Mouse (Mus musculus) cerebellum, adult 9-10 months (tissue): ENCODE data around the gene Bmp6.

Experiments
- DNase-seq: peaks from one replicate; pipeline ENCODE4 v3.0.0; 2022

Bmp6 gene

DNA sequence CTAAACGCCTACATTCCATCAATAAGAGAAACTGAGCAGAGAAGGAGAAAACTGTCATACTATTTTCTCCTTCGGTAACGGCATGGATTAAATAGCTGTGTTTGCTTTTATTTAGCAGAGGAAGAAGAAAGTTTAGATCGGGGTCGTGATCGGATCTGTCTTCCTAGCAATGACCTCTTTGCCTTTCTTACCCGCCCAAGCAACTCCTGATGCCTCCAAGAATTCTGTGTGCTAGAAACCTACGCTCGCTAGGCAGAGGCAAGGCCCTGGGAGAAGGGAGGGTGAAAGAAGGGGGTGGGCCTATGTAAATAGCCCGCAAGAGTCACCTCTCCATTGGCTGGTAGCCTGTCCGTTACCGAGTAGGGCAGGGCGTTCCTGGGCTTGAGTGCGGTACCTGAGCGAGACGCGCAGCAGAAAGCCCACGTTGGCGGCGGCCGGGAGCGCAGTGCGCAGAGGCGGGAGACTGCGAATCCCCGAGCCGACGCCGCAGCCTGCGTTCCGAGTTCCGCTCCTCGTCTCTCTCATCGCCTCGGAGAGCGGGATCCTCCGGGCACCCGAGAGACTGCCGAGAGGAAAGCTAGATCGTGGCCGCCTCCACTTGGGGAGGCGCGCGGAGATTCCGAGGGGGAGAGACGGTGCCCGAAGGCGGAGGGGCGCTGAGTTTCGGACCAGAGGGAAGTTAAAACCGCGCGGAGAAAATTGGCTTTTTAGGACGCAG lies at the start of gene Bmp6:
Bmp6 (plus strand) TSS at position 395 of the 718 bp plus-strand sequence.
- DNase-seq = peak; percentile 34

DNA sequence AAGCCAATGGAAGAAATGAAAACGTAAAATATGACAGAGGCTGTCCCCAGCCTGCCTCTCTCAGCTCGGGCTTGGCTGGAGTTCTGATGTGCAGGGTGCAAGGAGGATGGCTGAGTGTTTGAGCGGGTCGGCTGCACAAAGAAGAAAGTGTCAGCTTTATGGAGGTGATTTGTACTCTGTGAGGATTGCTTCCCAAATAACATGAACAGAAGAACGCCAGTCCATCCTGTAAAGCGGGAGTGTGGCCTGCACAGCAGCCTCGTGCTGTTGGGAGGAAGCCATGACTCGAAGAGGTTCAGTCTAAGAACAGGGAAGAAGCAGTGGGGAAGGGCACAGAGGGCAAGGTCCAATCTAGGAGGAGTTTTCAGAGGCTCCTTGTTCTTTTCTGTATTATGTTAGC lies 48.7 kb upstream of the Bmp6 start:
- no peak for DNase-seq

DNA sequence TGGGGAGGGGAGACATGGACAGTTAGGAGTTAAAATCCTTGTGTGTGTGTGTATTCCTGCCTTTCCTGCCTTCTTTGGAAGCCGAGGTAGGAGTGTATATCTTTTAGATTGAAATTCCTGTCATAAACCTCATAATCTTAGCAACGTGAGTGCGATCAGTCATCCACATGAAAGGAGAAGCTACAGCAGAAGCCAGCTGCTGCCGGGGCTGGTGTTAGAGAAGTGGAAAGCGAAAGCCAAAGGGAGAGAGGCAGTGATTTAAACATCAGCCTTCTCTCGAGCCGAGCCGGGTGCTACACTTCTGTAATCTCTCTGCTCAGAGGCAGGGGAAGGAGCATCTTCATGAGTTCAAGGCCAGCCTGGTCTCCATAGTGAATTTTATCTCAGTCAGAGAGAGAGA lies 48.3 kb upstream of the Bmp6 start:
- DNase-seq = no peak

DNA sequence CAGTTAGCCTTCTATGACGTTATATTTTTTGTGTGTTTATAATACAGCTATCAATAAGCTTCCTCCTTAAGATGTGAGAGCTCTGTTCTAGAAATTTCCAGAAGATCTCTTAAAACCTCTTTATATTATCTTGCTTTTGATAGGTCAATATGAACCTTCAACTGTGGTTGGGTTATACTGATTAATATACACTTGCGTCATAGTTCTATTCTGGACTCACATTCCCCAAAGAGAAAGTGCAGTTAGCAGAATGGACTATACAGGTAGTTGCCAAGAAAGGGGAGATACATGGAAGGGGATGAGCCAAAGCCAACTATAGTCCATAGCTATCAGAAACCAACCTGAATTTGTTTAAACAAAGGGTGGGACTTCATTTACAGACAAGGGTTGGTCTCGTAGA lies 33.8 kb upstream of the Bmp6 start:
- no peak for DNase-seq

DNA sequence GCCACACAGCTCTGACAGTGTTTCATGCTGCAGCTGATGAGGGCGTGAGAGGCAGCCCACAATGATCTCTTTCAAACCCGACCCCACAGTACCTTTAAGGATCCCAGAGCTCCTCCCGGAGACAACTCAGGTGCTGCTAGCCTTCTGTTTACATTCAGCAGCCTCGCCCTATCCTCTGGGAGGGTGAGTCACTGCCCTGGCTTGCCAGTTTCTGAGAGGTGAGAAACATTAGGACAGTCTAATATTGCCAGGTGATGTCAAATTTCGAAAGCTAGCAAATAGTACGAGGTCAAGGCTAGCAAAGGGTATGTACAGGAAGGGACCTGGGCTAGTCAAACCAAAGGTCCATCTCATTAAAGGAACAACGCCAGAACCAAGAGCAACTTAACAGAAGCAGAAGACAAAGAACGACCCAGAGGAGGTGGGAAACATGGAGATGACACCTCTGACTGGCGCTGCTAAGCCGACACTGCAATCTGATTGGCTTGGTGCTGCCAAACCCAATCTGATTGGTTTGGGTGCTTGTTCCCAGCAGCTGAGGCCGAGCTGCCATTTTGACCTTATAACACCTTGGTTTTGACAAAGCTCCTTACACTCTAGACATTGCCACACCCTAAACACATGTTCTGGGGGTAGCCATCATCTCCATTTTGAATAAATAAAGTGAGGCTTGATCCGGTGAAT lies 32.4 kb upstream of the Bmp6 start:
- no peak for DNase-seq

DNA sequence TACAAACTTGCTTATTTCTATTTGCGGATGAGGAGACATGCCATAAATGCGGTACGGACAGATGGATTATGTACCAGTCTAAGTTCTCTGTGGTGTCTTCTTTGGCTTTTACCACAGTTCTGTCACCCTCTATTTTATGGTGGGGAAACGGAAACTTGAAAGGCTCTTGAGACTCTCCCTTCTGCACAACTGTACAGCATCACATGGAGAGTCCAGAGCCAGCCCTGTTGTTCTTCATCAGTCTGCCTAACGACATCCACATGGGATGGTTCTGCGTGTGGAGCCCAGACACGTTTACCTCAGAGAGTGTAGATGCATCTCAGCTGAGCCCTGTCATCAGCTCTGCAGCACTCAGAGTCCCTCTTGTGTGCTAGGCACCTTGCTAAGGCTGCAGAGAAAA lies 30.3 kb upstream of the Bmp6 start:
- DNase-seq = no peak

DNA sequence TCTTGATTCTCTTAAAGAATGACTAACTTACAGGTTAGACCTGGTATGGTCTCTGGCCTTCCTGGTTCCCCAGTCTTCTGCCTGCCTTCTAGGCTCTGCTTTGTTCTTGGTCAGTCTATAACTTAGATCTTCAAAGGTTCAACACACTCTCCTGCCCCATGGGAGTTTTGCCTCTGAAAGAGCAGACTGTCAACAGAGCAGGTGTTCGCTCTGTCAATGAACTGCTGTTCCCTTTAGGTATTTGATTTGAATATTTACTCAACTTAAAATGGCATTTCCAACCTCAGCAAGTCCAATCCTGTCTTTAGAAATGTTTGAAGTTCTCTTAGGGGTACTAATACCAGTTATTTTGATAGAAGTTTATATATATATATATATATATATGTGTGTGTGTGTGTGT lies 26.5 kb upstream of the Bmp6 start:
- DNase-seq = no peak

DNA sequence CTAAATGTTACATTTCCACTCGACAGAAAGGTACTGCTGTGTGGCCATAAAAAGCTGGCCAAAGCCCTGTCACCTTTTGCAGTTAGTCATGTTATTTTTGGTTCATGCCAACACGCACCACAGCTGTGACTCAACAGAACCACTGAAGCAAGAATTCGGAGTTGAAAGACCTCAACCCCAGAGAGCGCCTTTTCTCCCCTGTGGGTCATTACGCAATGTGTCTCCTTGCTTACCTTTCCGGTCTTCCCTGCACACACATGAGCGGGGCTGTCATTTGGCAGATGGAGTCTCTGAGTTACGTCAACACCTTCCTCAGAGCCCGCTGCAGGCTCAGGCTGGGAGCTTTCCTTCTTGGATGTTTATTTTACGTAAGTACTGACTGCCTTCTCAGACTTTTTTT lies 24.6 kb upstream of the Bmp6 start:
- DNase-seq = no peak

DNA sequence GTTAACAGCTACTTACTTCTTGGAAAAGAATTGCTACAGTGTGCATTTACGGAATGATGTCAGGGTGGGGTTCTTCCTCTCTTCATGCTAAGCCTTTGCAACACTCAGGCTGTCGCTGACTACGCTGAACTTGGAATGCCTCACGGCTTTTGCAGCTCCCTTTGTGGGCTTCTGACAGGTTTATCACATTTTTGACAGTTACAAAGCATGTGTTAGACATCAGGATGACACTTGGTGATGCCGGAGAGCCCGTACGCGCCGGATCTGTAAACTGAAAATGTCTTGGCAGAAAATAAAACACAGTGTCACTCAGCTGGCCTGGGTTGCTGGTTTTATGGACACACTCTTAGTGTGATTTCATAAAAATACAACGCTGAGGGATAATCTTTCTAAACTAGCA lies 20.5 kb upstream of the Bmp6 start:
- DNase-seq = no peak

DNA sequence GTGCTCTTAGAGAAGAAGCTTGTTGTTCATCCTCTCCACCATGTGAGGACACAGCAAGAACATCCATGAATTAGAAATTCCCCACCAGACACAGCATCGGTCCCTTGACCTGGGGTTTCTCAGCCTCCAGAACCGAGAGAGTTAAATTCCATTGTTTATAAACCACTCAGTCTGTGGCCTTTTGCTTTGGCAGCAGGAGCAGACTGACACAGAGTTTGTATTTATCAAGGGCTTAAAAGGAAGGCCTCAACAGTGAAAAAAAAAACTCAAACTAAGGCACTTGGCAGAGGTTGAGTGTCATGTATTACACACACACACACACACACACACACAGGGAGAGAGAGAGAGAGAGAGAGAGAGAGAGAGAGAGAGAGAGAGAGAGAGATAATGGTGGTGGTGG lies 17.5 kb upstream of the Bmp6 start:
- DNase-seq = no peak

DNA sequence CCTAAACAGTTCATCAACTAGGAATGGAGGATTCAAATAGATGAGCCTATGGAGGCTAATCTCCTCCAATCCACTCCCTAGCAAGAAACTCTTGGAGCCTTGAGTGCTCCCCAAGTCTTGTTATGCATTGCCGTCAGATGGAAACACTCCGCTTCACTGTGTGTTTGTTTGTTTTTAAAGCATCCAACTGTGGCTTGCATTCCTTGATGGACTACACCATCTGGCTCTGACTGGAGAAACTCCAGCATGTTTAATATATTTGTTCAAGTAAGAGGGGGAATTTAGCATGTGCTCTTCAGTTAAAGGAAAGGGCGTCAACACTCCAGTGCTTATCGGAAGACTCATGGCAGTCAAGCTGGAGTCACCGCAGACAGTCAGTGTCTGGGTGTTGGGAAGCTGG lies 11.4 kb upstream of the Bmp6 start:
- DNase-seq = no peak

DNA sequence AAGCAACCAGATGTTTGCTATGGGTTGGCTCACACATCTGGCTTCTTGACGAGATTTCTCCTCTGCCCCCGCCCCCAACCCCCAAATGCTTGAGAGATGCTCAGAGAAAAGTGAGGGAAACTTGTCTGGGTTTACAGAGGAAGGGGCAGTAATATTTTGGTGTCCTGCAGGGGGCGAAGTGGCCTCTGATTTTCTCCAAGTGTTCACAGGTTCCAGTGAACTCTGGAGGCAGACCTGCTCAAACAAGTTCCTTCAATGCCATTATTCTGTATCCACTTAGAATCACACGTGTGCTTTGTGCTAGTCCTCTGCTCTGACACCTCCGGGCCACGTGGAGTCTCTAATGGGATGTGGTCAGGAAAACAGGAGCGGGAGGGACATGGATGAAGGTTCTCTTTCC lies 2.3 kb upstream of the Bmp6 start:
- peak; percentile 41 for DNase-seq

DNA sequence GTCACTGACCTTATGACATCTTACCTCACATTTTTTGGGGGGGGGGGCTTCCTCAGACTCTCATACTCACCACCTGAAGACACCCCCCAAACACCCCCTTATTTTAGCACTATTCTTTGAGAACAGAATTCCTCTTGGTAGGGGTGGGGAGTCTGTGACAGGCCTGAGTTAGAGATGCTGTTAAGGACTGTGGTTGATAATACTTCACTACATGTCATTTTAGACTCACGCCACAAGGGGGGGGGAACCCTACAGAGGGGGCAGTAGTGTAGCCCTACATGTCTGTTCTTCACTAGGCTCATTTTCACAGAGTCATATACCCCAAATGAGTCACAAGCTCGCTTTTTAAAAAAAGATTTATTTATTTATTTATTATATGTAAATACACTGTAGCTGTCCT lies 1.7 kb upstream of the Bmp6 start:
- DNase-seq = no peak

DNA sequence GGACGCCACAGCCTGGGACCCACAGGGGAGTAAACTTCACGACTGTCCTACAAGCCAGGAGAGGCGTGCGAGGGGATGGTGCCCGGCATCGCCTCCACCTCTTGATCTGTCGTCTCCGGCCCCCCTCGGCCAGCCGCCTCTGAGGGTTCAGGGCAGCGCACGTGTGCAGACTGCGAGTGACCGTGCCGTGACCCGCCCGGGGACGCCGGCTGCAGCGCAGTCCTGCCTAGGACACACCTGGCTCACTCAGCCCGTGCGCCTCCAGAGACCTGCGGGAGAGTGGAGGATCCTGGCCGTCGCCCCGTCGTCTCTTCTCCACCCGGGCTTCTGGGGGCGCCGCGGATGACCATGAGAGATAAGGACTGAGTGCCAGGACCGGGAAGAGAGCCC lies 519 bp downstream of the Bmp6 start:
- no peak for DNase-seq

DNA sequence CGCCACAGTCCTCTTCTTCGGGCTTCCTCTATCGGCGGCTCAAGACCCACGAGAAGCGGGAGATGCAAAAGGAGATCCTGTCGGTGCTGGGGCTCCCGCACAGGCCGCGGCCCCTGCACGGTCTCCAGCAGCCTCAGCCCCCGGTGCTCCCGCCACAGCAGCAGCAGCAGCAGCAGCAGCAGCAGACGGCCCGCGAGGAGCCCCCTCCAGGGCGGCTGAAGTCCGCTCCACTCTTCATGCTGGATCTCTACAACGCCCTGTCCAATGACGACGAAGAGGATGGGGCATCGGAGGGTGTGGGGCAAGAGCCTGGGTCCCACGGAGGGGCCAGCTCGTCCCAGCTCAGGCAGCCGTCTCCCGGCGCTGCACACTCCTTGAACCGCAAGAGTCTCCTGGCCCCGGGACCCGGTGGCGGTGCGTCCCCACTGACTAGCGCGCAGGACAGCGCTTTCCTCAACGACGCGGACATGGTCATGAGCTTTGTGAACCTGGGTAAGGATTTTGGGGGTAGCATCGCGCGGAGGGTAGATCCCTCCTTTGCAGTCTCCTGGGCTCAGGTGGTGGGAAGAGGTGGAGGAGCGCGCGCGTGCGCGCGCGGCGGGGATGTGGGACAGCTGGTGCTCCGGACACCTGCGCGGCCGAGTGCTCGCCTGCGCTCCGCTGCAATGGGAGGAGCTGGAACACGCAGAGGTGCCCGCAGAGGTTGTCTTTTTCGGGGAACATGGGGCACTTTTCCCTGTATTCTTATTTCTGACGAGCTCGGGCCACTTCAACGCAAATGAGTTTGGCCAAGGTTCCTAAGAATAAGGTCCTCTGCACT lies 1.4 kb downstream of the Bmp6 start:
- no peak for DNase-seq

DNA sequence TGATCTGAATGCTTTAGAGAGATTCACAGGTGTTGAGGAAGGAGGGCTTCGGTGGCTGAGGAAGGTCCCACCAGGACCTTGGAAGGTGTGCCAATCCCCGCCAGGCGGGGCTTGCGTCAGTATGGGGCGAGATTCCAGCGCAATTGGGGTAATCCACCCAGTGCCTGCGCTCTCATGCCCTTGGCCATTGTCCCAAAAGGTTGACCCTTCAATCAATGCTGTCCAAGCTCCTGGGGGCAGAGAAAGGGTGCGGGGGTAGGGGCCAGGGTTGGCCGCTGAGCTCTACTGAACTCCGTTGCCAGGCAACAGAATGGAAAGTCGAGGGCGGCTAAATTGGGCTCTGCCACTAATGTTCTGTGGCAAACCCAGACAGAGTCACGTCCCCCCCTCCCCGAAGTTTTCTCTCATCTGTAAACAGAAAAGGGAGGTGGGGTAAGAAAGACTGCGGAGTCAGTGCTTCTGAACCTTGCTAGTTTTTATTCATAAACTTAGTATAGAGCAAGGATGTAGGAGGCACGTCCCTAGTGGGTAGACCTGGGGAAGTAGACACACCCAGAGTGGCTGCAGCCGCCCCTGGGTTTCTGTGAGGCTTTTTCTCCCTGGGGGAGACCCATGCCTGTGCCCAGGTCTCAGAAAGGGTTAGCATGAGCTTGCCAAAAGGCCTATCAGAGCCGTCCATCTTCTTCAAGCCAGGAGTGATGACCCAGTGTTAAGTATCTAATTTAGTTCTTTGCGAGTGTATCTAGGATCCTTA lies 2.3 kb downstream of the Bmp6 start:
- no peak for DNase-seq

DNA sequence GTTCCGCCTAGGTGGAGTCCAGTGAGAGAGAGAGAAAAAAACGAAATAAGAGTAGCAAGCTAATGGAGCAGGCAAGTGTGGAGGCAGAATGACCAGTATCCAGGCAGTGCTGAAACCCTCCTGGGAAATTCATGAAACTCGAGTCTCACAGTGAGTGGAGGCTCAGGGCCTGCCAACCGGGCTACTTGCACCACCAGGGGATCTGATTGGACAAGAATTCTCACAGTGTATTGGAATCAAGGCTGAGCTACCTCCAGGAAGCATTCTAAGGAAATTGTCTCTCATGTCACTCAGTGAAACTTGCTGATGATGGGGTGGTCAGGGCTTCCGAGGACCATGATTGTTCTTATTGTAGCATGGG lies 2.8 kb downstream of the Bmp6 start:
- no peak for DNase-seq

DNA sequence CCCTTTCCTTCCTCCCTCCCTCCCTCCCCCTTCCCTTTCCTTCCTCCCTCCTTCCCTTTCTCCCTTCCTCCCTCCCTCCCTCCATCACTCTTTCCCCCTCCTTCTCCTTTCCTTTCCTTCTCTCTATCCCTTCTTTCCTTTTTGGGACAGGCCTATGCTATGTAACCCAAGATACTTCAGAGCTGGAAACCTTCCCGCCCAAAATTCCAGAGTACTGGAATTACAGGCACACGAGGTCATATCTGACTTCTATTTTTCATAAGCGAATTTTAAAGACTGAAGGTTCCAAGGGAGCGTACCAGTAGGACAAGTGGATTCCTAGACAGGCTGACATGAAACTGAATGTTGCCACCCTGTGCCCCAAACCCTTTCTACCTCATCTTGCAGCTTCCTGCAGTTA lies 4.1 kb downstream of the Bmp6 start:
- no peak for DNase-seq

DNA sequence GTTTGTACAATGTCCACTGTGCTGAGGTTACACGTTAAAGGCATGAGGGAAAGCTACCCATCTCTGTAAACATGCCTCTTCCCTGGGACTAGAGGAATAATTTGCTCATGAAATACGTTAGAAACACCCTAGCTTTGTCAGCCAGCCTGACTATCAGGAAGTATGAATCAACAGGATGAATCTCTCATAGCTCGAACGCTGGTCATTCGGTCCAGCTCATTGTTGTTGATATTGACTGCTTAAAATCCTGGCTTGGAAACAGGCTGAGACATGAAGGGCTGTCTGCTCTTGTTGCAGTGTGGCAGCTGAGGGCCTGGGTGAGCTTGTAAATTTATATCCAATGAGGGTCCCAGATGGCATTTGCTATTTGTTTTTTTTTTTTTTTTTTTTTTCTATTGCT lies 4.9 kb downstream of the Bmp6 start:
- no peak for DNase-seq

DNA sequence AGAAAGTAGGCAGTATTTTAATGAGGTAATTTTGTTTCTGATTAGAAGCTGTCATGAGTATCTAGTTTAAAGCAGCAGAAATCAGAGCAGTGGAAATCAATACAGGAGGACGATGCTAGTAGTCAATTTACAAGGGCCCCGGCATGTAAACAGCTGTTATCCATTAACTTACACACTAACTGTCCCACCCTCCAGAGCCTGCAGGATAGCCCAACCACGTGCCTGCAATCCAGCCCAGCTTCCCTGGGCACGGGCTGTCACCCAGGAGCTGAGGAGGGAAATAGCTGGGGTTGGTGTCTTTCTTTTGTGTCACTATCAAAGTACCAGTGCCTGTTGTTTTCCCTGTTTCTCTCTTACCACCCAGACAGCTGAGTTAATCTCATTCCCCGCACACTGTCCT lies 7.1 kb downstream of the Bmp6 start:
- no peak for DNase-seq

DNA sequence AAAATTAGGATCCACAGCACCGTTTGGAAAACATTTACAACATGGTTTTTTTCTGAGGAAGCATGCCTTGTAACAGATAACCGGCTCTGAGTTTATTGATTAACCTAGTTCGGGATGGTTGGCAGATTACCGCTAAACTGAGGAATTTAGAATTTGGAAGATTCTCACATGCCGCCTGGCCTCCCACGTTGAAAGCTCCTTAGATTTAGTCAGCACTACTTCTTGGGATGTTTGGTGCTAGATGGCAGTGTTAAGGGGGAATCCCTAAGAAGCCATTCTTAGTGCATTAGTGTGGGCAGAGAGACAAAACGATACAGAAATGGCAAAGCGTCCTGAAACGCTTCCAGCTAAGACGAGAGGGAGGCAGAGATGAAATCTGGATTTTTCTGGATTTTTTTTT lies 8.1 kb downstream of the Bmp6 start:
- no peak for DNase-seq

DNA sequence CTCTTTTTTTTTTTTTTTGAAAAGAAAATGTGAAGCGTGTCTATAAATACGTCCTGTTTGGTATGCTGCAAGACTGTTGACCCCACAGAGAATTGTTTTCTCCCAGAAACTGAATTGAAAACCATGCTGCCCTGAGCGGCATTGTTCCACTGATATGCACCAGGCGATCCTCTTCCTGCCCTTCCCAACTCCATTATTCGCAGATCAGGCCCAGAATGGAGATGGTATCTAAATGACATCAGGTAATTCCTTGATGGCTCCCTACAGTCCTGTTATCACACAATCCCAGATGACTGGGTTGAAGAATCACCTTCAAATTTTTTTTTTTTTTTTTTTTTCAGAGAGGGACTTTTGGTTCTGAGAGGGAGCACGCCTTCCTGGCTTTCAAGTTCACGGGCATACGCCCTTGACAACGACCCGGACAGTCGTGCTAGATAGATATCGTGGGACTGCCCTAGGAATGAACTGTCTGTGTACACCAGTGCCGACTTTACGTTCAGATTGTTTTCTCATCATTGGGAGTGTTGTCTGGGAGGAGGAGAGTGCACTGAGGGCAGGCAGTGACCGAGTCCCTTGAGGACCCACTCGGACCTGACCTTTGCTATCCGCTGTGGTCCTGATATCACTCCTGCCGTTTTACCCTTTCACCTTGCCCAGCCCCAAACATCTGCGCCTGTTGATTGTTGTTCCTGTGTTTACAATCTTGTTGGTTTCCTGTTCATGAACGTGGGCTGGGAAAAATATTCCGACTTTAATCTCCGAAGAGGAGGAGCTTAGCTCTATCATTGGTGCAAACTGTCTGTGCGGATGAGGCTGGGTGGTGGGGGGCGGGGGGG lies 8.7 kb downstream of the Bmp6 start:
- no peak for DNase-seq

DNA sequence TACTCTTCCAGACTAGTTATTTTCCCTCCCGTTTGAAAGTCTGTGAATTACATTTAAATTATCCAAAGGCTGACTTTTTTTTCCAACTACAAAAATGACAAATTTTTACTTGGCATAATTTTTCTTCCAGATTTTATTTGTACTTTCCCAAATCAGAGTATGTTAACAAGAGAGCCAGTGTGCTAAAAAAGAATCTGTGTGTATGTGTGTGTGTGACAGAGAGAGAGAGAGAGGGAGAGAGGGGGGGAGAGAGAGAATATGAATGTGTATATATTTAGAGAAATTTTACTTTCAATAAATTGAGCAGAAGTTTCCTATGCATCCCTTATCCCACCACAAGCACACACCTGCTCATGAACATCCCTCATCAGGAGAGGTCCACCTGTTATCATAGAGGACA lies 9.4 kb downstream of the Bmp6 start:
- no peak for DNase-seq
